Mouse (Mus musculus) Patski (cell line): Measurements from ENCODE around the gene Pygb. TPM values are rescaled to one million over a fixed set of nuclear protein-coding genes. Genes with fewer than 3 reads are reported as not detected.

Experiments used
- ATAC-seq: fragments of 100-300 bp; one replicate; pipeline ENCODE4 v1.8.0; 2021
- CTCF ChIA-PET: fragments of 350-600 bp; sonication (Branson Sonifier 250); formaldehyde crosslinking; loops from one replicate; lab custom pipeline; 2022; ENCODE audit warnings: inconsistent platforms; lab: Charles Lee
- POLR2A ChIA-PET: fragments of 350-600 bp; sonication (Branson Sonifier 250); formaldehyde crosslinking; loops from one replicate; lab custom pipeline; 2022; ENCODE audit warnings: antibody characterized with exemption, inconsistent platforms; lab: Charles Lee
- DNase-seq: peaks from one replicate; pipeline ENCODE4 v3.0.0-alpha.2; 2011; ENCODE audit warnings: low read depth, low spot score
- H3K27me3 ChIP-seq: fragments of 371-371 bp; one replicate; pipeline ENCODE4 v1.5.1; 2021
- CTCF ChIP-seq: fragments of 100-300 bp; IDR thresholded peaks from one replicate; pipeline ENCODE4 v1.5.1; 2021
- in situ Hi-C: fragments of 300-500 bp; cut with MboI; formaldehyde crosslinking; loops from 3 replicates; pipeline ENCODE4 v1.11.1; 2018; ENCODE audit warnings: low pct_unique_long_range_greater_than_20kb, mixed read lengths
- polyA plus RNA-seq: library from polyadenylated mRNA; unstranded; gene quantifications from one replicate; pipeline ENCODE4 v1.2.3, GENCODE M21; 2021

Gene Pygb
- polyA plus RNA-seq, 1 experiment from 2014 or later: 66.6 TPM

GRCm38 (mm10) chr2:150788768-150789550 is 2.4 kb downstream of the Pygb start:
- no peak for TF ChIP-seq CTCF
- DNase-seq (no peak), ATAC-seq (no peak)
- ChIA-PET POLR2A (no interaction called here), CTCF (interaction anchor here (1.2 to 1.8 kb wide), 4 partner anchors 8 to 40 kb away, joined by 3 to 4 read pairs (median 4); partner anchors contain the start of gene Entpd6)
- H3K27me3 ChIP-seq: no peaks in the 10 kb centered on the region
- in situ Hi-C loops: loop anchor here (25.0 kb wide), 1 partner anchor 723 kb away; no protein-coding TSS in a partner anchor

DNA sequence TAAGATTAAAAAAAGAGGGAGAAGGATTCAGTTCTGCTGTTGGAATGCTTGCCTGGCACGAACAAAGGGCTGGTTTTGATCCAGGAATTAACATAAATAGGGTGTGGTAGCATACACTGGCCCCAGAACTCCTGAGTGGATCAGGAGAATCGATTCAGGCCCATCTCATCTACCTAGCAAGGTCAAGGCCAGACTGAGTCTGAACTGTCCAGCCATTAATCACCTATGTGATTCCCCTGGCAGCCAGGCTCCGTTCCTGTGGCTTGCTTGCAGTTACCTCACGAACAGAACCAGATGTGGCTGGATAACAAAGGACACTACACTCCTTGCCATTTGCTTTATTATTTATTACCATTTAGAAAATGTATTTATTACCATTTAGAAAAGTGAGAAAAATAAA is 6.8 kb downstream of the Pygb start:
- CTCF ChIA-PET: no interaction called here
- in situ Hi-C loops: loop anchor here (25.0 kb wide), 1 partner anchor 719 kb away; no protein-coding TSS in a partner anchor
- POLR2A ChIA-PET: no interaction called here
- no peak for DNase-seq
- no peak for ATAC-seq
- H3K27me3 ChIP-seq: no peaks in the 10 kb centered on the region
- TF ChIP-seq CTCF: no peak

DNA sequence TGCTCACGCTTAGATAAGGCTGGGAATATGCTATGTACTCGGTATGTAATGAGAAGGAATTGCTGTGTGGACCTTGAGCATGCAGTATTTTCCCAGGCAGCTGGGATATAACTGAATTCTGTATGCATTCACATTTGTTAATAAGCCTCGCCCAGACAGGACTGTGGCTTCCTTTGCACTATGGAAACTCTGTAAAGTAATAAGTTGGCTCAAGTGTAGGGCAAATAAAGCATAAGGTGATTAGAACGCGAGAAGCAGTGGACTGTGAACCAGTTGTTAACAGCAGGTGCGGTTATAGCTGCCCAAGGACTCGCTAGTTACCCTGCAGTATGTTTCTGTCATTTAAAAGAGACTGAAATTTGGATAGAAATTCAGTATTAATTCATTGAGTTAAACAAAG is 11.5 kb downstream of the Pygb start:
- in situ Hi-C loops: loop anchor here (25.0 kb wide), 1 partner anchor 714 kb away; no protein-coding TSS in a partner anchor
- POLR2A ChIA-PET: no interaction called here
- ATAC-seq: no peak
- TF ChIP-seq CTCF: no peak
- DNase-seq: no peak
- H3K27me3 ChIP-seq: no peaks in the 10 kb centered on the region
- CTCF ChIA-PET: no interaction called here

GRCm38 (mm10) chr2:150800616-150801015 is 14.1 kb downstream of the Pygb start:
- no peaks in the 10 kb centered on the region for H3K27me3 ChIP-seq
- ATAC-seq (no peak), DNase-seq (no peak)
- in situ Hi-C loops: no loop called here
- no peak for TF ChIP-seq CTCF
- ChIA-PET CTCF (no interaction called here), POLR2A (no interaction called here)

DNA sequence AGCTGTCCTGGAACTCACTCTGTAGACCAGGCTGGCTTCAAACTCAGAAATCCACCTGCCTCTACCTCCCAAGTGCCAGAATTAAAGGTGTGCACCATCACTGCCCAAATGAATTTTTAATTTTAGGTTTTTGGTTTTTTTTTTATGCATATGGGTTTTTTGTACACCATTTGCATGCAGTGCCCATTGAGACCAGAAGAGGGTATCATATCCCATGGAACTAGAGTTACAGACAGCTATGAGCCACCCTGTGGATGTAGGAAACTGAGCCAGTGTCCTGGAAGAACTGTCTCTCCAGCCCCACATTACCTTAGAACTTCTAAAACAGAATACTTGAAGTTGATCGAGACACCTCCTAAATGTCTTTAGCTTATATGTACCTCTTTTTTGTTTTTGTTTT is 16.5 kb downstream of the Pygb start:
- CTCF ChIA-PET: no interaction called here
- ATAC-seq: no peak
- peak; percentile 54 for TF ChIP-seq CTCF
- no peak for DNase-seq
- POLR2A ChIA-PET: no interaction called here
- in situ Hi-C loops: no loop called here
- H3K27me3 ChIP-seq: no peaks in the 10 kb centered on the region

DNA sequence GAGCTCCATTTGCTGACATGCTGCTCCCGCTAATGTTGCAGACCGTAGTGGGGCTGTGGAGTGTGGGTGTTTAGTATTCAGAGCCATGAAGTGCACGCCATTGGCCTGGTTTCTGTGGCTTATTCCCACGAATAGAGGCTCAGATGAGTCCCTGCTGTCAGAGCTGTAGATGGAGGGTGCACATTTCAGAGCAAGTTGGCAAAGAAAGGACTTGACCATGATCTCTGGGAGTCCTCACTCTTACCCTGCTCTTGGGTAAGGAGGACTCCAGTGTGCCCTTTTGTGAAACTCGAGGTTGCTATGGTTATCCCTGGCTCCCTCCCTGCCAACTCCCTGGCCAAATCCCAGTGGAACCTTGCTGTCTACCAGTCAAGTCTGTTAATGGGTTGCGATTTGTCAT is 21.8 kb downstream of the Pygb start:
- ChIA-PET POLR2A (interaction anchor here (0.6 kb wide), 1 partner anchor 43 kb away, joined by 11 read pairs; no protein-coding TSS in a partner anchor), CTCF (interaction anchor here (1.1 kb wide), 1 partner anchor 10 kb away, joined by 3 read pairs; no protein-coding TSS in a partner anchor)
- no peak for ATAC-seq
- TF ChIP-seq CTCF: no peak
- H3K27me3 ChIP-seq: no peaks in the 10 kb centered on the region
- in situ Hi-C loops: no loop called here
- no peak for DNase-seq

DNA sequence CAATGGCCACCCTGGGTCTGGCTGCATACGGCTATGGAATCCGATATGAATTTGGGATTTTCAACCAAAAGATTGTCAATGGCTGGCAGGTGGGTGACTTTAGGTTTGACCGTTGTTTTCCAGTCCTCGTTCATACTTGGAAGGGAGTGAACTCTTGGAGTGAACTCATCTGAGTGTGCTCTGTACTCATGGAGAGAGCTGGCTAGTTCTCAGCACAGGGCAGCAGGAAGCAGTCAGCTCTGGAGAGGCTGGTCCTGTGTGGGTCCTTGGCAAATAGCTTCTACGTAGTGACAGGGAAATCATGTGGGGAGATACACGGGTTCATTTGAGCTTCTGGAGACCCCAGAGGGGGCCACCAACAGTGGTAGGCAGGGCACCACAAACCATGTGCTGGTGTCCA is 22.3 kb downstream of the Pygb start:
- in situ Hi-C loops: no loop called here
- TF ChIP-seq CTCF: no peak
- ATAC-seq (no peak), DNase-seq (no peak)
- no peaks in the 10 kb centered on the region for H3K27me3 ChIP-seq
- ChIA-PET CTCF (no interaction called here), POLR2A (no interaction called here)

DNA sequence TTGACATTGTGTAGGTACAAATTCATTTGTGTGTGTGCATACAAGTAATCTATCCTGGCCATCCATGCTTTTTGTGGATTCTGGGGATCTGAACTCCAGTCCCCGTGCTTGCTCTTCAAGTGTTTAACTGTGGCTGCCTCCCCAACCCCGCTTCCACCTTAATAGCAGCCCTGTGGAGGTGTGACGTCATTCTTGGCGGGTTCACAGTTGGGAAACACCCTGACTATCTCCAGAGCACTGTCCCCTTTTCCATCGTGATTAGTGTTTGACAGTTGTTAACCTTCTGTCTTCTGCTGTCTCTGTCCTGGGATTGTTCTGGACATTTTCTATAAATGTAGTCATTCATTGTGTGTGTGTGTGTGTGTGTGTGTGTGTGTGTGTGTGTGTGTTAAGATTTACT is 24.1 kb downstream of the Pygb start:
- TF ChIP-seq CTCF: no peak
- no peaks in the 10 kb centered on the region for H3K27me3 ChIP-seq
- no peak for ATAC-seq
- ChIA-PET POLR2A (no interaction called here), CTCF (no interaction called here)
- no peak for DNase-seq
- in situ Hi-C loops: no loop called here

DNA sequence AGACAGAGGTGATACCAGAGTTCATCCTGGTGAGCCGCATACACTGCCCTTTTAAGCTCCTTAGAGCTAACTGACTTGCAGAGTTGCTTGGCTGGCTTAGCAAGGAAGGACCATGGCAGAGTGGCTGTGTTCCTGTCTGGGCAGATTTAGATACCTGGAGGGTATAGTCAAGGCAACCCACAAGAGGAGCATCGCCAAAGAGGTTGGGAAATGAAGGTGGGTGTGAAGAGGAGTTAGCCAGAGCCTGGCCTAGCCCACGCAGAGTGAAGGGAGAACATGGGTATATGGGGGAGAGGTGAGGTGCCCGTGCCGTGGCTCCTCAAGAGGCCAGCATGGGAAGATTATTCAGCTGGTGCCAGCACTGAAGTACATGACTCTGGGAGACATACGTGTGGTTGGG is 26.3 kb downstream of the Pygb start:
- DNase-seq: no peak
- POLR2A ChIA-PET: no interaction called here
- H3K27me3 ChIP-seq: no peaks in the 10 kb centered on the region
- CTCF ChIA-PET: no interaction called here
- no peak for TF ChIP-seq CTCF
- in situ Hi-C loops: no loop called here
- ATAC-seq: no peak

- in situ Hi-C loops: no loop called here
- CTCF ChIA-PET: interaction anchor here (1.5 kb wide), 1 partner anchor 10 kb away, joined by 3 read pairs; no protein-coding TSS in a partner anchor
- POLR2A ChIA-PET: no interaction called here
- no peak for TF ChIP-seq CTCF
- ATAC-seq: no peak
- DNase-seq: no peak
- no peaks in the 10 kb centered on the region for H3K27me3 ChIP-seq
These were observed 30.3 kb downstream of the Pygb start for GRCm38 (mm10) chr2:150816676-150817402.

GRCm38 (mm10) chr2:150818742-150819141 is 32.2 kb downstream of the Pygb start:
- no peak for ATAC-seq
- CTCF ChIA-PET: interaction anchor here (1.4 kb wide), 1 partner anchor 11 kb away, joined by 3 read pairs; no protein-coding TSS in a partner anchor
- no peak for TF ChIP-seq CTCF
- H3K27me3 ChIP-seq: no peaks in the 10 kb centered on the region
- no peak for DNase-seq
- POLR2A ChIA-PET: no interaction called here
- in situ Hi-C loops: no loop called here
